Mouse (Mus musculus) bone marrow, adult 2 months (tissue): ENCODE results near the gene Abcd3.

Experiments used
- CTCF ChIP-seq: fragments of 200-500 bp; IDR thresholded peaks from 2 replicates; pipeline ENCODE4 v1.5.1; 2011; ENCODE audit warnings: low read length, control low read depth; ENCODE audit not compliant: control insufficient read depth, insufficient read depth
- POLR2A ChIP-seq: fragments of 200-500 bp; IDR thresholded peaks from 2 replicates; pipeline ENCODE4 v1.6.1; 2011; ENCODE audit warnings: low read depth, mild to moderate bottlenecking, control low read depth, low read length, borderline replicate concordance; ENCODE audit not compliant: control insufficient read depth

DNA sequence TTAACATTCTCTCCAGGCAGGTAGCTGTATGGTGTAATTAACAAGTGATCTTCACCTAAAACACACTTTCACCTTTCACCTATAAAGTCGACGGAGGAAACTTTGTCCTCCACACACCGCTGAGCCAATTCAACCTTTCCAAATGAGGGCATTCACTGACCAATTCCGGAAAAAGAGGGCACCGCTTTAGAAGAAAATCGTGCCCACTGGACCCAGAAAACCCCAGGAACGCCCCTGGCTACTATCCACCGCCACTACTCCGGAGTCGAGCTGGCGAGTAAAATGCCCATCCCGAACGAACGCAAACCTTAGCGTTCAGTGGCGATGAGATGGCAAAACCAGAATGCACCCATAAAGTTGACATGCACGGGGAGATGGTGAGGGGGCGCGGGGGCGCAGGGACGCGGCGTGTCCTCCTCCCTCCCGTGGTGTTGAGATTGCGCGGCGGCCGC is 663 bp downstream of the Abcd3 start:
- TF ChIP-seq POLR2A (no peak), CTCF (no peak)
